8 mouse cellular contexts compared by ENCODE assay signal in the genomic region with DNA sequence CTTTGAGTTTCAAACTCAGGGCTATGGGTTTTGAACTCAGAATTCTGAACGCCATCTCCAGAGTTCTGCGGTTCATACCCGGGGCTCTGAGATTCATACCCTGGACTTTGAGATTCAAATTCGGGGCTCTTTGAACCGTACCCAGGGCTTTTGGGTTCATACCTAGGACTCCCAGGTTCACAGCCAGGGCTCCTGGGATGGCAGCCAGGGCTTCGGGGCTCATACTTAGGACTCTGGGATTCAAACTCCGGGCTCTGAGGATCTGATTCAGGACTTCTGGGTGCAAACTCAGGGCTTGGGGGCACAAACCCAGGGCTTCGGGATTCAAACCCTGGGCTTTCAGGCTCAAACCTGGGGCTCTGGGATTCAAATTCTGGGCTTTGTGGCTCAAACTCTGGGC. TPM values are rescaled to one million over a fixed set of nuclear protein-coding genes. Genes with fewer than 3 reads are reported as not detected.
DNase-seq lines count a peak whose midpoint lies in the region; ATAC-seq and TF ChIP-seq lines count a peak whose summit lies in the region.

No protein-coding gene starts in this region.

- TF ChIP-seq EP300 in lung, postnatal 0 days (IDR thresholded peaks at IDR 0.05): no peak

- TF ChIP-seq CTCF in lung, postnatal 0 days (IDR thresholded peaks at IDR 0.05): no peak

- WGBS in lung, postnatal 0 days: 87% methylated on average over 8 of the region's 8 CpGs
- 90% methylated on average over 8 of the region's 8 CpGs for WGBS in heart, embryonic 15.5 days
- WGBS in limb, embryonic 12.5 days: 91% methylated on average over 8 of the region's 8 CpGs
- 87% methylated on average over 8 of the region's 8 CpGs for WGBS in stomach, embryonic 15.5 days

- no peaks in the 10 kb centered on the region for H3K4me1 ChIP-seq in lung, postnatal 0 days (ENCODE audit: insufficient read depth, low read depth, low read length)
- H3K4me1 ChIP-seq in heart, embryonic 15.5 days (replicated peaks): peaks cover 31% of the 10 kb centered on the region
- H3K4me1 ChIP-seq in limb, embryonic 12.5 days (replicated peaks): peaks cover 17% of the 10 kb centered on the region
- H3K4me1 ChIP-seq in stomach, embryonic 15.5 days: peaks cover 14% of the 10 kb centered on the region; the same call in 1 of the 2 replicates

- H3K9ac ChIP-seq in lung, postnatal 0 days (replicated peaks; ENCODE audit: low read depth): peak overlapping the region; percentile 83
- peak overlapping the region; percentile 95 for H3K9ac ChIP-seq in heart, embryonic 15.5 days
- H3K9ac ChIP-seq in limb, embryonic 12.5 days (replicated peaks): peak overlapping the region; percentile 89
- peak overlapping the region; percentile 91; the same call in 1 of the 2 replicates for H3K9ac ChIP-seq in stomach, embryonic 15.5 days

- peak overlapping the region; percentile 97; the same call in 1 of the 2 replicates for H3K27ac ChIP-seq in lung, postnatal 0 days (ENCODE audit: low read length)
- H3K27ac ChIP-seq in heart, embryonic 15.5 days: peak overlapping the region; percentile 99; the same call in 1 of the 2 replicates
- H3K27ac ChIP-seq in limb, embryonic 12.5 days: no peak overlapping the region
- no peak overlapping the region for H3K27ac ChIP-seq in stomach, embryonic 15.5 days

- no peaks in the 10 kb centered on the region for H3K9me3 ChIP-seq in lung, postnatal 0 days (ENCODE audit: low read length)
- no peaks in the 10 kb centered on the region for H3K9me3 ChIP-seq in heart, embryonic 15.5 days (replicated peaks)
- H3K9me3 ChIP-seq in limb, embryonic 12.5 days: no peaks in the 10 kb centered on the region
- no peaks in the 10 kb centered on the region for H3K9me3 ChIP-seq in stomach, embryonic 15.5 days

- intact Hi-C loops in gastrocnemius, postnatal 14 days (cut with DNase I; ENCODE audit: low total_unique reads): no loop called here

- H3K27me3 ChIP-seq in lung, postnatal 0 days (replicated peaks; ENCODE audit: insufficient read depth, low read length): no peaks in the 10 kb centered on the region
- H3K27me3 ChIP-seq in heart, embryonic 15.5 days: no peaks in the 10 kb centered on the region
- H3K27me3 ChIP-seq in limb, embryonic 12.5 days: no peaks in the 10 kb centered on the region
- H3K27me3 ChIP-seq in stomach, embryonic 15.5 days (replicated peaks): no peaks in the 10 kb centered on the region

- ATAC-seq in lung, postnatal 0 days: no peak
- ATAC-seq in heart, embryonic 15.5 days (replicated peaks; ENCODE audit: insufficient number of reproducible peaks, insufficient read depth, low FRiP score, low read depth): no peak
- ATAC-seq in limb, embryonic 12.5 days (ENCODE audit: insufficient number of reproducible peaks, insufficient read depth, low FRiP score, low TSS enrichment, low read depth): no peak
- ATAC-seq in stomach, embryonic 15.5 days (ENCODE audit: insufficient read depth, low FRiP score, low read depth): no peak

- H3K4me2 ChIP-seq in lung, postnatal 0 days (replicated peaks; ENCODE audit: low read depth, low read length): peak overlapping the region; percentile 78
- H3K4me2 ChIP-seq in heart, embryonic 15.5 days: peak overlapping the region; percentile 83
- peak overlapping the region; percentile 76 for H3K4me2 ChIP-seq in limb, embryonic 12.5 days
- H3K4me2 ChIP-seq in stomach, embryonic 15.5 days: peak overlapping the region; percentile 69

- H3K4me3 ChIP-seq in lung, postnatal 0 days (ENCODE audit: low read depth, low read length): peak overlapping the region; percentile 88
- H3K4me3 ChIP-seq in heart, embryonic 15.5 days: peak overlapping the region; percentile 81
- peak overlapping the region; percentile 94 for H3K4me3 ChIP-seq in limb, embryonic 12.5 days (replicated peaks)
- H3K4me3 ChIP-seq in stomach, embryonic 15.5 days (replicated peaks): peak overlapping the region; percentile 89

- H3K36me3 ChIP-seq in lung, postnatal 0 days (ENCODE audit: insufficient read depth, low read length): 0 out of 2 replicates have a peak, but pooled peaks cover 4% of the 10 kb centered on the region
- H3K36me3 ChIP-seq in heart, embryonic 15.5 days: peaks cover 11% of the 10 kb centered on the region
- H3K36me3 ChIP-seq in limb, embryonic 12.5 days: peaks cover 38% of the 10 kb centered on the region
- peaks cover 17% of the 10 kb centered on the region for H3K36me3 ChIP-seq in stomach, embryonic 15.5 days

- no peak for DNase-seq in lung, postnatal 0 days (ENCODE audit: low spot score)
- DNase-seq in lung, postnatal 10 days: no peak
- DNase-seq in gastrocnemius, postnatal 14 days: no peak
- DNase-seq in urinary bladder, postnatal 36 days (ENCODE audit: low spot score in 2 of 2): no peak
- no peak for DNase-seq in urinary bladder, postnatal 4 days (ENCODE audit: low spot score in 2 of 2)

RNA-seq across cellular contexts. Expression of a gene that starts 1.0 kb away (rescaled TPM):
- 12.5 and 12.8 TPM in 2 replicates for polyA plus RNA-seq in lung, postnatal 0 days (2015; fragmentation: Nextera tagmentation; extraction: Ambion mirVana)
- 17.1 and 19.6 TPM in 2 replicates for polyA plus RNA-seq in heart, embryonic 15.5 days (2015; fragmentation: Nextera tagmentation; extraction: Ambion mirVana)
- 21.0 and 22.6 TPM in 2 replicates for polyA plus RNA-seq in limb, embryonic 12.5 days (2016; fragmentation: Nextera tagmentation; extraction: Ambion mirVana)
- 13.1 and 17.4 TPM in 2 replicates for polyA plus RNA-seq in stomach, embryonic 15.5 days (2015; fragmentation: Nextera tagmentation; extraction: Ambion mirVana)
- 10 to 100 TPM; 21.4 to 25.7 TPM for total RNA-seq in gastrocnemius, postnatal 14 days (2021)

RNA-seq across cellular contexts. Expression of a gene that starts 31.5 kb away (rescaled TPM):
- polyA plus RNA-seq in lung, postnatal 0 days (2015; fragmentation: Nextera tagmentation; extraction: Ambion mirVana): 7.3 and 7.9 TPM in 2 replicates
- 4.6 and 5.6 TPM in 2 replicates for polyA plus RNA-seq in heart, embryonic 15.5 days (2015; fragmentation: Nextera tagmentation; extraction: Ambion mirVana)
- 9.2 and 10.1 TPM in 2 replicates for polyA plus RNA-seq in limb, embryonic 12.5 days (2016; fragmentation: Nextera tagmentation; extraction: Ambion mirVana)
- 9.0 and 9.6 TPM in 2 replicates for polyA plus RNA-seq in stomach, embryonic 15.5 days (2015; fragmentation: Nextera tagmentation; extraction: Ambion mirVana)
- 1 to 10 TPM; 2.9 to 3.2 TPM for total RNA-seq in gastrocnemius, postnatal 14 days (2021)

RNA-seq across cellular contexts. Expression of a gene that starts 42.6 kb away (rescaled TPM):
- polyA plus RNA-seq in lung, postnatal 0 days (2015; fragmentation: Nextera tagmentation; extraction: Ambion mirVana): 4.7 and 5.4 TPM in 2 replicates
- 3.0 and 4.4 TPM in 2 replicates for polyA plus RNA-seq in heart, embryonic 15.5 days (2015; fragmentation: Nextera tagmentation; extraction: Ambion mirVana)
- 5.8 and 6.7 TPM in 2 replicates for polyA plus RNA-seq in limb, embryonic 12.5 days (2016; fragmentation: Nextera tagmentation; extraction: Ambion mirVana)
- 5.5 and 6.3 TPM in 2 replicates for polyA plus RNA-seq in stomach, embryonic 15.5 days (2015; fragmentation: Nextera tagmentation; extraction: Ambion mirVana)
- total RNA-seq in gastrocnemius, postnatal 14 days (2021): 1 to 10 TPM; 1.7 TPM

RNA-seq across cellular contexts. Expression of a gene that starts 48.3 kb away (rescaled TPM):
- polyA plus RNA-seq in lung, postnatal 0 days (2015; fragmentation: Nextera tagmentation; extraction: Ambion mirVana): 3.7 and 3.8 TPM in 2 replicates
- 1.3 and 5.1 TPM in 2 replicates for polyA plus RNA-seq in heart, embryonic 15.5 days (2015; fragmentation: Nextera tagmentation; extraction: Ambion mirVana)
- polyA plus RNA-seq in limb, embryonic 12.5 days (2016; fragmentation: Nextera tagmentation; extraction: Ambion mirVana): 0.39 and 0.59 TPM in 2 replicates
- polyA plus RNA-seq in stomach, embryonic 15.5 days (2015; fragmentation: Nextera tagmentation; extraction: Ambion mirVana): 2.7 TPM in 2 replicates
- under 1 TPM; 0.42 to 0.62 TPM for total RNA-seq in gastrocnemius, postnatal 14 days (2021)

RNA-seq across cellular contexts. Expression of a gene that starts 49.1 kb away (rescaled TPM):
- 3.7 and 4.6 TPM in 2 replicates for polyA plus RNA-seq in lung, postnatal 0 days (2015; fragmentation: Nextera tagmentation; extraction: Ambion mirVana)
- 3.7 and 4.8 TPM in 2 replicates for polyA plus RNA-seq in heart, embryonic 15.5 days (2015; fragmentation: Nextera tagmentation; extraction: Ambion mirVana)
- polyA plus RNA-seq in limb, embryonic 12.5 days (2016; fragmentation: Nextera tagmentation; extraction: Ambion mirVana): 6.4 and 7.0 TPM in 2 replicates
- 6.3 and 6.5 TPM in 2 replicates for polyA plus RNA-seq in stomach, embryonic 15.5 days (2015; fragmentation: Nextera tagmentation; extraction: Ambion mirVana)
- total RNA-seq in gastrocnemius, postnatal 14 days (2021): 1 to 10 TPM; 2.0 to 2.4 TPM

Comparison
In these comparisons a context has a peak if more than half of its experiments do, and no peak if none do; other contexts are left out.
1. H3K27ac ChIP-seq: peak in lung, postnatal 0 days (single experiment) and heart, embryonic 15.5 days (single experiment); none in limb, embryonic 12.5 days (single experiment) and stomach, embryonic 15.5 days (single experiment).
2. Peak in every context shown above with its lines, with median percentiles within 50 percentile points of each other: H3K4me2 ChIP-seq, H3K4me3 ChIP-seq and H3K9ac ChIP-seq.